10 mouse cellular contexts compared by ENCODE assay signal in the genomic region with DNA sequence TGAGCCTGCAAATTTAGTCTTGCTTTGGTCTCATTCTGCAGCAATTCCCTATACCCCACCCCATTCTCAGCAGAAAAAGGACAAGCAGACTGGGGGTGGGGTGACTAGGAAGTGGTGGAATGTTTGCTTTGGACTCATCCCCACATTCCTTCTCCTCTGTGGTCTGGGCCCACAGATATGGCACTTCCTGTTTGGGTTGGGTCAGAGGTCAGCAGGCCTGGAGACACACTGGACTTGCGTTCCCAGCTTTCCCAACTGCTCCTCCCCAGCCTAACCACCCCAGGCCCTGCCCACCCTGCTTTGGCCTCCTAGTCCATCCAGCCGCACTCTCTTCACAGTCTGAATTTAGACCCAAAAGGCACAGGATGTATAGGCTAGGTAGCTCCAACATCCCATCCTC. TPM values are rescaled to one million over a fixed set of nuclear protein-coding genes. Genes with fewer than 3 reads are reported as not detected.
DNase-seq lines count a peak whose midpoint lies in the region; ATAC-seq and TF ChIP-seq lines count a peak whose summit lies in the region.
"Had no signal": no experiment of that assay in that cellular context is flagged by ENCODE, and none has a peak within 500 bp of the region (broad histone marks: within the 10 kb centered on the region; RNA-seq: fewer than 3 reads in every experiment).

No protein-coding gene starts in this region.

- H3K4me1 ChIP-seq in intestine, embryonic 14.5 days (replicated peaks; ENCODE audit: control insufficient read depth, insufficient read depth, low read length) = peaks cover 15% of the 10 kb centered on the region; the same call in 1 of the 2 replicates
- peaks cover 0 to 21% of the 10 kb centered on the region in 2 experiments; a peak in 2 of 4 replicates for H3K4me1 ChIP-seq in liver, embryonic 14.5 days (replicated peaks; ENCODE audit: control insufficient read depth in 2 of 2, insufficient read depth in 2 of 2, low read length in 1 of 2)

- WGBS in intestine, embryonic 14.5 days = 31% methylated on average over 2 of the region's 2 CpGs
- 60% methylated on average over 2 of the region's 2 CpGs for WGBS in liver, embryonic 14.5 days (ENCODE audit: insufficient replicate concordance)

- H3K36me3 ChIP-seq in intestine, embryonic 14.5 days (ENCODE audit: control insufficient read depth, insufficient read depth, low read length) = no peaks in the 10 kb centered on the region
- H3K36me3 ChIP-seq in liver, embryonic 14.5 days (replicated peaks; ENCODE audit: control insufficient read depth, insufficient read depth, low read depth) = no peaks in the 10 kb centered on the region

- no peak overlapping the region for H3K4me3 ChIP-seq in intestine, embryonic 14.5 days (ENCODE audit: low read depth, low read length)
- no peak overlapping the region for H3K4me3 ChIP-seq in liver, embryonic 14.5 days (ENCODE audit: insufficient read depth in 1 of 2, low read depth in 2 of 2, low read length in 2 of 2)
- H3K4me3 ChIP-seq in layer of hippocampus, adult 2 months = no peak overlapping the region

- 0 out of 2 replicates have a peak, but pooled peaks have one; percentile 36 for ATAC-seq in intestine, embryonic 14.5 days (replicated peaks; ENCODE audit: low FRiP score, low TSS enrichment, low read depth)
- ATAC-seq in liver, embryonic 14.5 days (ENCODE audit: insufficient read depth) = peak; percentile 70
- ATAC-seq: midbrain, embryonic 16.5 days had no signal

- no peak for TF ChIP-seq EP300 in liver, embryonic 14.5 days (IDR thresholded peaks at IDR 0.05; ENCODE audit: low read depth)

- intact Hi-C loops in left cerebral cortex, postnatal 36 days (cut with DNase I) = no loop called here
- intact Hi-C loops in left cerebral cortex, postnatal 14 days (cut with DNase I) = no loop called here

- peak overlapping the region; percentile 43; the same call in 1 of the 2 replicates for H3K27ac ChIP-seq in intestine, embryonic 14.5 days (ENCODE audit: low read depth)
- no peak overlapping the region for H3K27ac ChIP-seq in liver, embryonic 14.5 days
- H3K27ac ChIP-seq in layer of hippocampus, adult 2 months = no peak overlapping the region

- H3K9ac ChIP-seq in intestine, embryonic 14.5 days (ENCODE audit: low read length) = no peak overlapping the region
- no peak overlapping the region for H3K9ac ChIP-seq in liver, embryonic 14.5 days (replicated peaks)

- peak; percentile 43 for DNase-seq in urinary bladder, postnatal 14 days (ENCODE audit: low spot score)
- no peak for DNase-seq in urinary bladder, adult 2 months (ENCODE audit: low spot score)
- no peak for DNase-seq in intestine, embryonic 14.5 days (ENCODE audit: low spot score)
- peak in 2 of 3 experiments; percentile 12 to 25 for DNase-seq in liver, embryonic 14.5 days (ENCODE audit: low read depth in 3 of 3, low spot score in 3 of 3)
- DNase-seq in left cerebral cortex, postnatal 36 days (ENCODE audit: low spot score in 2 of 2) = no peak
- no peak for DNase-seq in left cerebral cortex, postnatal 14 days (ENCODE audit: low spot score in 2 of 2)
- no peak for DNase-seq in layer of hippocampus, postnatal 10 days (ENCODE audit: low spot score in 2 of 2)
- no peak for DNase-seq in layer of hippocampus, adult 2 months (ENCODE audit: low spot score in 2 of 2)
- DNase-seq: thymus, postnatal 36 days had no signal

- no peak overlapping the region for H3K4me2 ChIP-seq in intestine, embryonic 14.5 days (ENCODE audit: low read length)
- no peak overlapping the region for H3K4me2 ChIP-seq in liver, embryonic 14.5 days (ENCODE audit: low read depth)

- H3K9me3 ChIP-seq in intestine, embryonic 14.5 days (ENCODE audit: control insufficient read depth, low read length) = no peaks in the 10 kb centered on the region
- no peaks in the 10 kb centered on the region for H3K9me3 ChIP-seq in liver, embryonic 14.5 days (ENCODE audit: control insufficient read depth, low read length)

- 0 out of 2 replicates have a peak, but pooled peaks cover 5% of the 10 kb centered on the region for H3K27me3 ChIP-seq in intestine, embryonic 14.5 days (replicated peaks; ENCODE audit: control insufficient read depth, insufficient read depth, low read length)
- no peaks in the 10 kb centered on the region for H3K27me3 ChIP-seq in liver, embryonic 14.5 days (ENCODE audit: control insufficient read depth, insufficient read depth, low read length)

- no peak for TF ChIP-seq CTCF in liver, embryonic 14.5 days (IDR thresholded peaks at IDR 0.05; ENCODE audit: low read depth)
- no peak for TF ChIP-seq CTCF in layer of hippocampus, adult 2 months (conservative IDR thresholded peaks at IDR 0.05)

RNA-seq across cellular contexts. Expression of gene Bgn, which starts 6.8 kb away (rescaled TPM):
- 589 and 923 TPM in 2 replicates for polyA plus RNA-seq in urinary bladder, adult 2 months (2012; rRNA removed)
- 52.7 and 58.1 TPM in 2 replicates for polyA plus RNA-seq in intestine, embryonic 14.5 days (2014; fragmentation: Nextera tagmentation; extraction: Ambion mirVana)
- polyA plus RNA-seq in liver, embryonic 14.5 days (2012; rRNA removed) = 19.0 and 20.6 TPM in 2 replicates
- polyA plus RNA-seq in liver, embryonic 14.5 days (2014; fragmentation: Nextera tagmentation; extraction: Ambion mirVana) = 11.1 and 11.8 TPM in 2 replicates
- total RNA-seq in left cerebral cortex, postnatal 36 days (2021) = 10 to 100 TPM; 15.2 to 19.5 TPM
- total RNA-seq in left cerebral cortex, postnatal 14 days (2021) = 10 to 100 TPM; 27.0 to 29.0 TPM
- 10 to 100 TPM; 48.6 to 48.8 TPM for total RNA-seq in layer of hippocampus, postnatal 10 days (2021)
- 10 to 100 TPM; 15.9 to 19.3 TPM for total RNA-seq in layer of hippocampus, adult 2 months (2021)

RNA-seq across cellular contexts. Expression of gene Haus7, which starts 17.8 kb away (rescaled TPM):
- 19.7 and 24.8 TPM in 2 replicates for polyA plus RNA-seq in urinary bladder, adult 2 months (2012; rRNA removed)
- 58.2 and 59.4 TPM in 2 replicates for polyA plus RNA-seq in intestine, embryonic 14.5 days (2014; fragmentation: Nextera tagmentation; extraction: Ambion mirVana)
- polyA plus RNA-seq in liver, embryonic 14.5 days (2012; rRNA removed) = 22.7 and 26.9 TPM in 2 replicates
- polyA plus RNA-seq in liver, embryonic 14.5 days (2014; fragmentation: Nextera tagmentation; extraction: Ambion mirVana) = 37.4 and 40.6 TPM in 2 replicates
- total RNA-seq in left cerebral cortex, postnatal 36 days (2021) = 1 to 10 TPM; 6.7 to 8.9 TPM
- 1 to 10 TPM; 8.6 TPM for total RNA-seq in left cerebral cortex, postnatal 14 days (2021)
- total RNA-seq in layer of hippocampus, postnatal 10 days (2021) = 10 to 100 TPM; 18.4 to 19.7 TPM
- total RNA-seq in layer of hippocampus, adult 2 months (2021) = 10 to 100 TPM in 1 of 2 experiments, 1 to 10 TPM in 1; 8.1 to 11.1 TPM

RNA-seq across cellular contexts. Expression of gene Atp2b3, which starts 26.3 kb away (rescaled TPM):
- polyA plus RNA-seq in urinary bladder, adult 2 months (2012; rRNA removed) = 0.53 and 0.56 TPM in 2 replicates
- 0.26 and 0.49 TPM in 2 replicates for polyA plus RNA-seq in intestine, embryonic 14.5 days (2014; fragmentation: Nextera tagmentation; extraction: Ambion mirVana)
- polyA plus RNA-seq in liver, embryonic 14.5 days (2012; rRNA removed) = 0.01 TPM in 1 of 2 replicates, not detected in the other
- polyA plus RNA-seq in liver, embryonic 14.5 days (2014; fragmentation: Nextera tagmentation; extraction: Ambion mirVana) = not detected in 2 replicates
- 10 to 100 TPM; 95.2 to 98.6 TPM for total RNA-seq in left cerebral cortex, postnatal 36 days (2021)
- total RNA-seq in left cerebral cortex, postnatal 14 days (2021) = 10 to 100 TPM; 77.4 to 83.1 TPM
- 10 to 100 TPM; 90.9 to 95.2 TPM for total RNA-seq in layer of hippocampus, postnatal 10 days (2021)
- total RNA-seq in layer of hippocampus, adult 2 months (2021) = 100 to 1,000 TPM; 156 to 158 TPM

RNA-seq across cellular contexts. Expression of gene Trex2, which starts 41.5 kb away (rescaled TPM):
- polyA plus RNA-seq in urinary bladder, adult 2 months (2012; rRNA removed) = 3.9 and 4.8 TPM in 2 replicates
- polyA plus RNA-seq in intestine, embryonic 14.5 days (2014; fragmentation: Nextera tagmentation; extraction: Ambion mirVana) = not detected in 2 replicates
- not detected in 2 replicates for polyA plus RNA-seq in liver, embryonic 14.5 days (2012; rRNA removed)
- polyA plus RNA-seq in liver, embryonic 14.5 days (2014; fragmentation: Nextera tagmentation; extraction: Ambion mirVana) = not detected in 2 replicates
- not detected for total RNA-seq in left cerebral cortex, postnatal 36 days (2021)
- total RNA-seq in left cerebral cortex, postnatal 14 days (2021) = not detected
- total RNA-seq in layer of hippocampus, postnatal 10 days (2021) = not detected
- total RNA-seq in layer of hippocampus, adult 2 months (2021) = not detected
- polyA plus RNA-seq: midbrain, embryonic 16.5 days had no signal

Comparison
In these comparisons a context has a peak if more than half of its experiments do, and no peak if none do; other contexts are left out.
1. DNase-seq: peak in urinary bladder, postnatal 14 days (single experiment) and liver, embryonic 14.5 days (2 of 3); none in urinary bladder, adult 2 months (single experiment), intestine, embryonic 14.5 days (single experiment), left cerebral cortex, postnatal 36 days (0 of 2), left cerebral cortex, postnatal 14 days (0 of 2), layer of hippocampus, postnatal 10 days (0 of 2) and layer of hippocampus, adult 2 months (0 of 2).